8 mouse cellular contexts compared by ENCODE assay signal in genomic region chr9:92458059-92458402, GRCm38 (mm10). TPM values are rescaled to one million over a fixed set of nuclear protein-coding genes. Genes with fewer than 3 reads are reported as not detected.
A peak's percentile ranks its signal among the peaks of the same experiment; 100 is the strongest.
DNase-seq lines count a peak whose midpoint lies in the region; ATAC-seq and TF ChIP-seq lines count a peak whose summit lies in the region.

No protein-coding gene starts in this region.

- peak overlapping the region; percentile 73 for H3K9ac ChIP-seq in kidney, embryonic 14.5 days (ENCODE audit: low read depth, low read length)
- peak overlapping the region; percentile 72 for H3K9ac ChIP-seq in hindbrain, embryonic 16.5 days (ENCODE audit: low read depth, low read length)
- H3K9ac ChIP-seq in midbrain, postnatal 0 days (replicated peaks; ENCODE audit: low read length, poor library complexity, severe bottlenecking) = peak overlapping the region; percentile 63

- peak overlapping the region; percentile 73 for H3K4me3 ChIP-seq in kidney, embryonic 14.5 days (ENCODE audit: low read length)
- peak overlapping the region; percentile 68 for H3K4me3 ChIP-seq in brown adipose tissue, adult 24 weeks (ENCODE audit: insufficient read depth, low read depth, low read length)
- H3K4me3 ChIP-seq in hindbrain, embryonic 16.5 days (ENCODE audit: low read length) = peak overlapping the region; percentile 65
- peak overlapping the region; percentile 69 for H3K4me3 ChIP-seq in midbrain, postnatal 0 days (ENCODE audit: low read depth, low read length)

- no peaks in the 10 kb centered on the region for H3K9me3 ChIP-seq in kidney, embryonic 14.5 days (ENCODE audit: control insufficient read depth, low read length)
- H3K9me3 ChIP-seq in hindbrain, embryonic 16.5 days (ENCODE audit: control insufficient read depth, low read length) = no peaks in the 10 kb centered on the region
- no peaks in the 10 kb centered on the region for H3K9me3 ChIP-seq in midbrain, postnatal 0 days (ENCODE audit: low read length)

- ATAC-seq in kidney, embryonic 14.5 days (ENCODE audit: low FRiP score, low TSS enrichment) = peak; percentile 72
- no peak; the same call in 1 of the 2 replicates for ATAC-seq in hindbrain, embryonic 16.5 days
- peak; percentile 70; the same call in 1 of the 2 replicates for ATAC-seq in midbrain, postnatal 0 days (ENCODE audit: low FRiP score)

- H3K4me2 ChIP-seq in kidney, embryonic 14.5 days (replicated peaks; ENCODE audit: low read depth, low read length) = peak overlapping the region; percentile 96
- H3K4me2 ChIP-seq in hindbrain, embryonic 16.5 days (ENCODE audit: low read length) = peak overlapping the region; percentile 89
- peak overlapping the region; percentile 99 for H3K4me2 ChIP-seq in midbrain, postnatal 0 days (ENCODE audit: low read depth, low read length, poor library complexity, severe bottlenecking)

- no peak overlapping the region for H3K27ac ChIP-seq in kidney, embryonic 14.5 days (ENCODE audit: low read depth, low read length)
- H3K27ac ChIP-seq in brown adipose tissue, adult 24 weeks (replicated peaks; ENCODE audit: low read depth, low read length) = peak overlapping the region; percentile 99
- no peak overlapping the region for H3K27ac ChIP-seq in hindbrain, embryonic 16.5 days (ENCODE audit: low read depth, low read length)
- H3K27ac ChIP-seq in midbrain, postnatal 0 days (ENCODE audit: low read depth, low read length) = no peak overlapping the region

- H3K27me3 ChIP-seq in kidney, embryonic 14.5 days (ENCODE audit: control insufficient read depth, insufficient read depth, low read length) = no peaks in the 10 kb centered on the region
- H3K27me3 ChIP-seq in hindbrain, embryonic 16.5 days (replicated peaks; ENCODE audit: control insufficient read depth, insufficient read depth, low read length) = no peaks in the 10 kb centered on the region
- no peaks in the 10 kb centered on the region for H3K27me3 ChIP-seq in midbrain, postnatal 0 days (ENCODE audit: insufficient read depth, low read length)

- no peaks in the 10 kb centered on the region for H3K36me3 ChIP-seq in kidney, embryonic 14.5 days (ENCODE audit: control insufficient read depth, insufficient read depth, low read length)
- H3K36me3 ChIP-seq in hindbrain, embryonic 16.5 days (ENCODE audit: control insufficient read depth, insufficient read depth, low read length) = no peaks in the 10 kb centered on the region
- no peaks in the 10 kb centered on the region for H3K36me3 ChIP-seq in midbrain, postnatal 0 days (ENCODE audit: insufficient read depth, low read length)

- no peaks in the 10 kb centered on the region for H3K4me1 ChIP-seq in kidney, embryonic 14.5 days (ENCODE audit: control insufficient read depth, insufficient read depth, low read length)
- no peaks in the 10 kb centered on the region for H3K4me1 ChIP-seq in brown adipose tissue, adult 24 weeks (ENCODE audit: control insufficient read depth, insufficient read depth, insufficient read length, low read length)
- no peaks in the 10 kb centered on the region for H3K4me1 ChIP-seq in hindbrain, embryonic 16.5 days (ENCODE audit: control insufficient read depth, insufficient read depth, low read depth, low read length)
- no peaks in the 10 kb centered on the region for H3K4me1 ChIP-seq in midbrain, postnatal 0 days (ENCODE audit: insufficient read depth, low read length)

- no peak for TF ChIP-seq CTCF in midbrain, postnatal 0 days (IDR thresholded peaks at IDR 0.05)

- WGBS in kidney, embryonic 14.5 days = 2% methylated on average over 5 of the region's 5 CpGs
- WGBS in hindbrain, embryonic 16.5 days = 3% methylated on average over 5 of the region's 5 CpGs
- WGBS in midbrain, postnatal 0 days = 0% methylated on average over 4 of the region's 5 CpGs

- DNase-seq in kidney, adult 8-10 months = no peak
- DNase-seq in midbrain, postnatal 0 days (ENCODE audit: low spot score) = no peak
- DNase-seq in spleen, postnatal 14 days (ENCODE audit: low spot score in 2 of 2) = no peak
- DNase-seq in urinary bladder, adult 18-20 months (ENCODE audit: low spot score in 2 of 2) = no peak
- DNase-seq in layer of hippocampus, postnatal 10 days (ENCODE audit: low spot score in 2 of 2) = no peak

RNA-seq across cellular contexts. Expression of gene Plscr4, which starts 0.9 kb away (rescaled TPM):
- 2.6 and 3.4 TPM in 2 replicates for polyA plus RNA-seq in kidney, embryonic 14.5 days (2014; fragmentation: Nextera tagmentation; extraction: Ambion mirVana)
- polyA plus RNA-seq in brown adipose tissue, adult 24 weeks (2012; ENCODE audit: insufficient read depth, insufficient read length, missing spikeins) = 8.8 and 10.4 TPM in 2 replicates
- 2.3 and 3.2 TPM in 2 replicates for polyA plus RNA-seq in hindbrain, embryonic 16.5 days (2015; fragmentation: Nextera tagmentation; extraction: Ambion mirVana)
- total RNA-seq in midbrain, postnatal 0 days (2014; rRNA removed) = 1.8 and 2.1 TPM in 2 replicates
- polyA plus RNA-seq in midbrain, postnatal 0 days (2015; fragmentation: Nextera tagmentation; extraction: Ambion mirVana) = 3.0 and 3.2 TPM in 2 replicates
- total RNA-seq in layer of hippocampus, postnatal 10 days (2021) = 1 to 10 TPM; 2.0 to 2.1 TPM
